Mouse (Mus musculus): Measurements from ENCODE around the gene Xpnpep3. TPM values are rescaled to one million over a fixed set of nuclear protein-coding genes. Genes with fewer than 3 reads are reported as not detected.
A peak's percentile ranks its signal among the peaks of the same experiment; 100 is the strongest.

Gene Xpnpep3
- polyA plus RNA-seq, 1 experiment from 2014 or later: 10.9 TPM

DNA sequence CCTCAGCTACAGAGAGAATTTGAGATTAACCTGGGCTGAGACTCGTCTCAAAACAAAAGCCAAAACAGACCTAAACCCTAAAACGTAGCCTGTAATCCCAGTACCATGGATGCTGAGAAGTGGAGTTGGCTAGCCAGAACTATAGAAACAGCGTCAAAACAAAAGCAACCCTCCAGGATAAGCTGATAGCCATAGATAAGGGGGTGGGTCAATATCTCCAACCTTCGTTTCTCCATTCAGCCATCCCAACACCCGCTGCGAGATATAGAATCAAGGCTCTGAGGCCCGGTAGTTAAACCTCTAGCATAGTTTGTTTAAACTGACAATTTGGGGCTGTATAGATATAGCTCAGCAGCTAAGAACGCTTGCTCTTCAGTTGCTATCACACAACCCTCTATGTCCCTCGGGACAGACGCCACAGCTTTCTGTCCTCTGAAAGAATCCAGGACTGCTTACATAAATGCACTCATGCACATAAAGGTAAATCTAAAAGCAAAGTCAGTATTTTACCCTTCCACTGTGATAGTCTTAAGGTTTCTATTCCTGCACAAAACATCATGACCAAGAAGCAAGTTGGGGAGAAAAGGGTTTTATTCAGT, 38.4 kb upstream of the Xpnpep3 start:
- WGBS: 47% methylated on average over 10 of the region's 10 CpGs
- H3K36me3 ChIP-seq (ENCODE audit: insufficient read depth, low read length): peaks cover 17% of the 10 kb centered on the region
- no peaks in the 10 kb centered on the region for H3K27me3 ChIP-seq (ENCODE audit: insufficient read depth, low read length)
- no peak overlapping the region for H3K4me3 ChIP-seq (ENCODE audit: low read length)
- H3K4me1 ChIP-seq (ENCODE audit: insufficient read depth, low read length): peaks cover 38% of the 10 kb centered on the region
- H3K9ac ChIP-seq (replicated peaks; ENCODE audit: low read length): no peak overlapping the region
- no peak for ATAC-seq (ENCODE audit: low FRiP score, low TSS enrichment)
- H3K27ac ChIP-seq (ENCODE audit: low read length): peak overlapping the region; percentile 90
- H3K9me3 ChIP-seq (ENCODE audit: low read length): no peaks in the 10 kb centered on the region
- peak overlapping the region; percentile 89 for H3K4me2 ChIP-seq (replicated peaks; ENCODE audit: low read depth, low read length)

DNA sequence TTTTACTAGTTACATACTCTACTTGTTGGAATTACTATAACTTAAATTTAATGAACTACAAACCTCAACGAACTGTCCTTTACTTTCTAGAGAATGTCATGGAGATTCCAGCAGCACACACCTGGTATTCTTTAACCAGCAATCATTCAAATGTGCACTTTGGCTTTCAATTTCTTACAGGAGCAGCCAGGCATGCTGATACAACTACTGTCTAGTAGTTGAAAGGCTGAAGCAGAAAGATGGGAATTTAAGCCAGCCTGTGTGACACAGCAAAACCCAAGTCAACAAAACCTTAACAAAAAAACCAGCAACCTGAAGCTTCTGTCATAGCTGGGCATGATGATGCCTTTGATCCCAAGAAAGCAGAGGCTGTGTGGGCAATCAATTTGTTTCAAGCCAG, 37.4 kb upstream of the Xpnpep3 start:
- H3K36me3 ChIP-seq (ENCODE audit: insufficient read depth, low read length): peaks cover 21% of the 10 kb centered on the region
- no peak overlapping the region for H3K9ac ChIP-seq (replicated peaks; ENCODE audit: low read length)
- H3K4me1 ChIP-seq (ENCODE audit: insufficient read depth, low read length): peaks cover 29% of the 10 kb centered on the region
- H3K27me3 ChIP-seq (ENCODE audit: insufficient read depth, low read length): no peaks in the 10 kb centered on the region
- no peak overlapping the region for H3K4me3 ChIP-seq (ENCODE audit: low read length)
- H3K9me3 ChIP-seq (ENCODE audit: low read length): no peaks in the 10 kb centered on the region
- WGBS: 77% methylated on average over 1 of the region's 1 CpGs
- H3K4me2 ChIP-seq (replicated peaks; ENCODE audit: low read depth, low read length): no peak overlapping the region
- no peak for ATAC-seq (ENCODE audit: low FRiP score, low TSS enrichment)
- H3K27ac ChIP-seq (ENCODE audit: low read length): peak overlapping the region; percentile 14

DNA sequence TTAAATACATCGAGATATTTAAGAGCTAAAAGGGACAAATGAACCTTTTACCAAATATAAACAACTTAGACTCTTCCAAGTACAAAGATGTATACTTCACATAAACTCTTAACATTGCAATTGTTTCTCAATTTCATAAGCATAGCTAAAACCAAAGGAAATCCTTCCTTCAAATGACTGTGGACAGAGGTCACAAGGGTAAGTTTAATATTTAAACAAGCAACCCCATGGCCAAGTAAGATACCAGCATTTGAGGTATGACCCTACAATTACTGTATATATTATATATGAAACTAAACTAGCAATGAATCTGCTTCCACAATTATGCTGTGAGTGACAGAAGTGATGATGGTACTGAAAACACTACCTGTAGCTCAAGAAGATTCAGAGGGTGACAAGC, 35.7 kb upstream of the Xpnpep3 start:
- no peaks in the 10 kb centered on the region for H3K27me3 ChIP-seq (ENCODE audit: insufficient read depth, low read length)
- no peaks in the 10 kb centered on the region for H3K9me3 ChIP-seq (ENCODE audit: low read length)
- 89% methylated on average over 1 of the region's 1 CpGs for WGBS
- no peak overlapping the region for H3K4me3 ChIP-seq (ENCODE audit: low read length)
- no peak overlapping the region for H3K4me2 ChIP-seq (replicated peaks; ENCODE audit: low read depth, low read length)
- no peak for ATAC-seq (ENCODE audit: low FRiP score, low TSS enrichment)
- peaks cover 19% of the 10 kb centered on the region for H3K4me1 ChIP-seq (ENCODE audit: insufficient read depth, low read length)
- no peak overlapping the region for H3K9ac ChIP-seq (replicated peaks; ENCODE audit: low read length)
- peaks cover 31% of the 10 kb centered on the region for H3K36me3 ChIP-seq (ENCODE audit: insufficient read depth, low read length)
- no peak overlapping the region for H3K27ac ChIP-seq (ENCODE audit: low read length)

DNA sequence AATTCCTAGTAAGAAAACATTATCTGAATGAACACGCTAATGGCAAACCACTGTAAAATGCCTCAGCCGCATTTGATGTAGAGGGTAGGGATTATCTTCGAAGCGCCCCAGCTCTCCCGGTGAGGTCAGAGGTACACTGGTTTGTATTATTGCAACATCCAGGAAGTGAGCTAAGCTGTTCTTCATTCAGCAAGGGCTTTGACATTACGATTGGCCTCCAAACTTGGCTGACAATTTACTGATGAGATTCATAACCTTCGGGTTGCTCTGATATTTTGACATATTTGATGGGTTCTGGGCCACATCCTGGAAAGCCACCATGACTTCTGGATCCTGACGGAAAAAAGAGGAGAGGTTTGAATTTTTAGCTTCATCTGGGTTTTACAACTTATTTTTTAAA, 34.7 kb upstream of the Xpnpep3 start:
- H3K9me3 ChIP-seq (ENCODE audit: low read length): no peaks in the 10 kb centered on the region
- H3K4me3 ChIP-seq (ENCODE audit: low read length): no peak overlapping the region
- peaks cover 10% of the 10 kb centered on the region for H3K4me1 ChIP-seq (ENCODE audit: insufficient read depth, low read length)
- 89% methylated on average over 8 of the region's 8 CpGs for WGBS
- no peak overlapping the region for H3K9ac ChIP-seq (replicated peaks; ENCODE audit: low read length)
- no peaks in the 10 kb centered on the region for H3K27me3 ChIP-seq (ENCODE audit: insufficient read depth, low read length)
- no peak for ATAC-seq (ENCODE audit: low FRiP score, low TSS enrichment)
- H3K4me2 ChIP-seq (replicated peaks; ENCODE audit: low read depth, low read length): no peak overlapping the region
- no peak overlapping the region for H3K27ac ChIP-seq (ENCODE audit: low read length)
- H3K36me3 ChIP-seq (ENCODE audit: insufficient read depth, low read length): peaks cover 37% of the 10 kb centered on the region

DNA sequence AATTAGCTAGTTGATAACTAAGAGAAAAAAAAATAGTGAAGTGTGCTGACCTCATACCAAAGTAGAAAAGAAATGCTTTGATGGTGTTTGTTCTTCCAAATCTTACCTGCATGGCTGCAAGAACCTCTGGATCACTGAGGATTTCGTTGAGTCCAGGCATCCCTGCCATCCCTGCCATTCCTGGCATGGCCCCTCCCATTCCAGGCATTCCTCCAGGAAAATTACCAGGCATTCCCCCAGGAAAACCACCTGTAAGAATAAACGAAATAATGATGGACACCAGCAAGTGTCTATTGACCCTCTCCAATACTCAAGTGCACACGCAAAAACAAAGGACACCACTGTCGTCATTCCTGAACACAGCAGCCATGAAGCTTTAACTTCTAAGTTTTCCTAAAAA, 33.7 kb upstream of the Xpnpep3 start:
- Histone ChIP-seq H3K9me3 (ENCODE audit: low read length) (no peaks in the 10 kb centered on the region), H3K4me2 (replicated peaks; ENCODE audit: low read depth, low read length) (no peak overlapping the region), H3K4me3 (ENCODE audit: low read length) (no peak overlapping the region), H3K9ac (replicated peaks; ENCODE audit: low read length) (no peak overlapping the region), H3K36me3 (ENCODE audit: insufficient read depth, low read length) (peaks cover 44% of the 10 kb centered on the region), H3K27me3 (ENCODE audit: insufficient read depth, low read length) (no peaks in the 10 kb centered on the region), H3K27ac (ENCODE audit: low read length) (no peak overlapping the region), H3K4me1 (ENCODE audit: insufficient read depth, low read length) (peaks cover 6% of the 10 kb centered on the region)
- WGBS: 73% methylated on average over 4 of the region's 4 CpGs
- no peak for ATAC-seq (ENCODE audit: low FRiP score, low TSS enrichment)

DNA sequence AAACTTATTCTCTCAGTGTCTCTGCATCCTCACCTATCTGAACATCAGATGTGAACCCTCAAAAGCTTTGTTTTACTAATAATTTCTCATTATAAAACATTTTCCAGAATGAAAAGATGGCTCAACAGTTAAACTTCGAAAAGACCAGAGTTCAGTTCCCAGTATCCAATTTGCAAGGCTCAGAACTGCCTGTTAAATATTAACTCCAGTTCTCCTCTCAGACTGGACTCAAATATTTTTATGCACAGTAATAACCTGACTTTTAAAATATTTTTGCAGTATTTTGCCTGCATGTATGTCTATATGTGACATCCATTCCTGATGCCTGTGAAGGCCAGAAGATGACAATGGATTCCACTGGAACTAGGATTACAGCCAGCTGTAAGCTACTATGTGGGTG, 31.3 kb upstream of the Xpnpep3 start:
- no peak for ATAC-seq (ENCODE audit: low FRiP score, low TSS enrichment)
- H3K36me3 ChIP-seq (ENCODE audit: insufficient read depth, low read length): peaks cover 57% of the 10 kb centered on the region

DNA sequence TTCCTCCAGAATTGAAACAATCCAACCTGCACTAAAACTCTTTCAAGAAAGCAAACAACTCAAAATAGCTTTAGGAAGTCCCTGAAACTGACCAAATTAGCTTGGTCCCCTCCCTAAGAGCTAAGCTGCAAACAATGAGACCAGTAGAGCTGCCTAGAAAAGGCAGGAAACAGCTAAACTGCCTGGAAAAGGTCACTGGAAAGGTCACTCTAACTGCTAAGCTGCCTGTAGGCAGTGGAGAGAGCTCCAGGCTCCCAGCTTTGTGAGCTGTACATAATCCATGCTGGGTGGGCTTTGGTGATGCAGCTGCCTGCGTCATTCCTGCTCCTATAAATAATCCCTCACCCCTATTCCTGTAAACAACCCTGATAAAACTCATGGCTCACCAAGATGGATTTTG, 29.6 kb upstream of the Xpnpep3 start:
- H3K27ac ChIP-seq (ENCODE audit: low read length): no peak overlapping the region
- H3K4me3 ChIP-seq (ENCODE audit: low read length): no peak overlapping the region
- peaks cover 59% of the 10 kb centered on the region for H3K36me3 ChIP-seq (ENCODE audit: insufficient read depth, low read length)
- H3K9ac ChIP-seq (replicated peaks; ENCODE audit: low read length): no peak overlapping the region
- H3K9me3 ChIP-seq (ENCODE audit: low read length): no peaks in the 10 kb centered on the region
- no peak for ATAC-seq (ENCODE audit: low FRiP score, low TSS enrichment)
- H3K4me1 ChIP-seq (ENCODE audit: insufficient read depth, low read length): no peaks in the 10 kb centered on the region
- WGBS: 67% methylated on average over 1 of the region's 1 CpGs
- no peaks in the 10 kb centered on the region for H3K27me3 ChIP-seq (ENCODE audit: insufficient read depth, low read length)
- H3K4me2 ChIP-seq (replicated peaks; ENCODE audit: low read depth, low read length): no peak overlapping the region

More for the DNA sequence above, 31.3 kb upstream of the Xpnpep3 start:
- Histone ChIP-seq H3K27ac (ENCODE audit: low read length) (no peak overlapping the region), H3K4me3 (ENCODE audit: low read length) (no peak overlapping the region), H3K4me1 (ENCODE audit: insufficient read depth, low read length) (no peaks in the 10 kb centered on the region), H3K9ac (replicated peaks; ENCODE audit: low read length) (no peak overlapping the region), H3K27me3 (ENCODE audit: insufficient read depth, low read length) (no peaks in the 10 kb centered on the region), H3K9me3 (ENCODE audit: low read length) (no peaks in the 10 kb centered on the region), H3K4me2 (replicated peaks; ENCODE audit: low read depth, low read length) (no peak overlapping the region)
- 82% methylated on average over 1 of the region's 1 CpGs for WGBS

DNA sequence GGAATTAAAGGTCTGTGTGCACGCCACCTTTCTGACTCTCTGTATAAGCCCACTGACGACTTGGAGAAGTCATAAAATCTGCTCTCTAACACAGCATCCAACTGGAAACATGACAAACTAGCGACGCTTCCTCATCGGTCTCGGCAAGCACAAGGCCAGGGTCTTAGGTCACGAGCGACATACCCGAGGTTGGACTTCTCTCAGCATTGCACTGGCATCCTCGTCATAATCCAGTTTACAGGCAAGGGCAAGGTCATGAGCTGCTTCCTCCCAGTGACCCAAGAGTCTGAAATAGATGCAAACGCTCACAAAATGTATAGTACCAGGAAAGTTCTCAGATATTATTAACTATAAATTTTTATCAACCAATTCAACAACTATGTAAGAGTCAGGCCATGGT, 25.3 kb upstream of the Xpnpep3 start:
- H3K27ac ChIP-seq (ENCODE audit: low read length): no peak overlapping the region
- no peak overlapping the region for H3K4me3 ChIP-seq (ENCODE audit: low read length)
- no peaks in the 10 kb centered on the region for H3K9me3 ChIP-seq (ENCODE audit: low read length)
- no peak overlapping the region for H3K9ac ChIP-seq (replicated peaks; ENCODE audit: low read length)
- peaks cover 59% of the 10 kb centered on the region for H3K36me3 ChIP-seq (ENCODE audit: insufficient read depth, low read length)
- WGBS: 90% methylated on average over 11 of the region's 11 CpGs
- H3K27me3 ChIP-seq (ENCODE audit: insufficient read depth, low read length): no peaks in the 10 kb centered on the region
- H3K4me2 ChIP-seq (replicated peaks; ENCODE audit: low read depth, low read length): no peak overlapping the region
- H3K4me1 ChIP-seq (ENCODE audit: insufficient read depth, low read length): no peaks in the 10 kb centered on the region
- ATAC-seq (ENCODE audit: low FRiP score, low TSS enrichment): no peak

DNA sequence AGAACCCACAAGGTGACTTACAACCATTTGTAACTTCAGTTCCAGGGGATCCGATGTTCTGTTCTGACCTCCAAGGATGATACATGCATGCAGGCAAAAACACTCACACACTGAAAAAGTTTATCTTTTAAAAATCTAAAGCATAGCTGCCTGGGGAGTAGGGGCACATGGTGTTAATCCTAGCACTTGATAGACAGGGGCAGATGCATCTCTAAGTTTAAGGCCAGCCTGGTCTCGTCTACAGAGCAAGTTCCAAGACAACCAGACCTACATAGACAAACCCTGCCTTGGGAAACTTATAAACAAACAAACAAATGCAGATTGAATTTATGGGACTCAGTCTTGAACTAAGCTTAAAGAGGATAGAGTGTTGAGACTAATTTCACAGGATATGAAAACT, 21.1 kb upstream of the Xpnpep3 start:
- Histone ChIP-seq H3K4me2 (replicated peaks; ENCODE audit: low read depth, low read length) (no peak overlapping the region), H3K27ac (ENCODE audit: low read length) (no peak overlapping the region), H3K9me3 (ENCODE audit: low read length) (no peaks in the 10 kb centered on the region), H3K4me3 (ENCODE audit: low read length) (no peak overlapping the region), H3K9ac (replicated peaks; ENCODE audit: low read length) (no peak overlapping the region), H3K27me3 (ENCODE audit: insufficient read depth, low read length) (no peaks in the 10 kb centered on the region), H3K4me1 (ENCODE audit: insufficient read depth, low read length) (no peaks in the 10 kb centered on the region), H3K36me3 (ENCODE audit: insufficient read depth, low read length) (peaks cover 50% of the 10 kb centered on the region)
- no peak for ATAC-seq (ENCODE audit: low FRiP score, low TSS enrichment)
- 83% methylated on average over 2 of the region's 2 CpGs for WGBS

DNA sequence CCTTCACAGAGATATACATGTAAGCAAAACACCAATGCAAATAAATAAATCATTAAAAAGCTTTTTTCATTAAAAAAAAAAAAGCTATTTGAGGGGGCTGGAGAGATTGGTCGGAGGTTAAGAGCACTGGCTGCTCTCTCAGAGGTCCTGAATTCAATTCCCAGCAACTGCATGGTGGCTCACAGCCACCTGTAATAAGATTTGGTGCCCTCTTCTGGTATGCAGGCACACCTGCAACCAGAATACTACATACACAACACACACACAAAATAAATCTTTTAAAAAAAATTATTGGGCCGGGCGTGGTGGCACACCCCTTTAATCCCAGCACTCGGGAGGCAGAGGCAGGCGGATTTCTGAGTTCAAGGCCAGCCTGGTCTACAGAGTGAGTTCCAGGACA, 13.6 kb upstream of the Xpnpep3 start:
- H3K36me3 ChIP-seq (ENCODE audit: insufficient read depth, low read length): peaks cover 75% of the 10 kb centered on the region
- H3K4me2 ChIP-seq (replicated peaks; ENCODE audit: low read depth, low read length): no peak overlapping the region
- ATAC-seq (ENCODE audit: low FRiP score, low TSS enrichment): no peak
- no peaks in the 10 kb centered on the region for H3K27me3 ChIP-seq (ENCODE audit: insufficient read depth, low read length)
- 95% methylated on average over 5 of the region's 5 CpGs for WGBS
- no peaks in the 10 kb centered on the region for H3K9me3 ChIP-seq (ENCODE audit: low read length)
- no peaks in the 10 kb centered on the region for H3K4me1 ChIP-seq (ENCODE audit: insufficient read depth, low read length)
- H3K9ac ChIP-seq (replicated peaks; ENCODE audit: low read length): no peak overlapping the region
- no peak overlapping the region for H3K4me3 ChIP-seq (ENCODE audit: low read length)
- no peak overlapping the region for H3K27ac ChIP-seq (ENCODE audit: low read length)

All from kidney, embryonic 16.5 days (tissue).